Mouse (Mus musculus): Measurements from ENCODE around the gene Btbd9.
"Not testable (repeated sequence)": the region's sequence is repeated elsewhere in the genome, so short reads cannot be mapped to it uniquely, and the experiment has no call there.

Gene Btbd9

DNA sequence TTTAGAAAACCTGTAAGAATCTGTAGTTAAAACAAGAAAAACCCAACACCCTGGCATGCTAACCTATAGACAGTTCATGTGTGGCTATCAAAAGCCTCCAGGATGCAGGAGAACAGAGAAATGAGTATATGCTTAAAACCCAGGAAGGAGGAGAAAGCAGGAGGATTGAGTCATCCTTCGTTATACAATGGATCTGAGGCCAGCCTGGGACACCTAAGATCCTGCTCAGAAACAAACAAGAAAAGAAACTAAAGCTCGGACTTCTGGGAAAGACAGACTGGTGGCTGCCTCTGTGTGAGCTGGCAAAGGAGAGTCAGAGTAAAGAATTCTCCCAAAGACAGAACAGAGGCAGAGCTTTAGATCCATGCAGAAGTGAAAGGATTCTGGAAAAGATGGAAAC lies 17.7 kb downstream of the Btbd9 start:
- no peak for DNase-seq (ENCODE audit: low spot score)

DNA sequence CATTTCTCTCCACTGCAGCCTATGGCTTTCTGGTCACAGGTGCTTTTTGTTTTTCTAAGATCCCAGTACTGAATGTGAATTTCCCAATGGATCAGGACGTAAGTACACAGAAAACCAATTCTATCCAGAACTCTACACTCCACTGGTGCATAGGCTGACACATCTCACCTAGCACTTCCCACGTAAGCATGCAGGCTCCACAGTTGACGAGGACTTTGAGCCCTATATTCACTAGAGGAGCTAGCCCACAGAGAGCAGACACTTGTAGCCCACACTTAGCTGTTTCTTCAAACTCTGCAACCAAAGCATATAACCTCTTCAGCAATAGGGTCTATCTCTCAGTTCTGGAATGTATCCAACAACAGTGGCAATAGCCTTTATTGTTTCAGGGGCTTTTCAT lies 19.8 kb downstream of the Btbd9 start:
- DNase-seq (ENCODE audit: low spot score): no peak

GRCm38 (mm10) chr17:30553027-30553937 lies 23.0 kb downstream of the Btbd9 start:
- no peak for DNase-seq (ENCODE audit: low spot score)

DNA sequence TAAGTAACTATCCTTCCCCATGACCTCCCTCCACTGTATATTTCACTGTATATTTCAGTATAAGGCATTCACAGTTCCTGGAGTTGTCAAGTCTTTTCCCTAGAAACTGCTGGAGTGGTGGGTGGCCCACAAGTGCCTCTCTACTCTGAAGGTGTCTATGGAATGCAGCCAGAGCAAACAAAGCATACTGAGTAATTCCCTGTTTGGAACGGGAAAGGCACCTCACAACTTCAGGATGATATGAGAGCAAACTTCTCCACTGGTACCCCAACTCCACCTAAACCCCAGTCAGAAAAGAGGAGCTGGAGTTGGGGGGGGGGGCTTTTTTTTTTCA lies 25.5 kb downstream of the Btbd9 start:
- DNase-seq (ENCODE audit: low spot score): no peak

DNA sequence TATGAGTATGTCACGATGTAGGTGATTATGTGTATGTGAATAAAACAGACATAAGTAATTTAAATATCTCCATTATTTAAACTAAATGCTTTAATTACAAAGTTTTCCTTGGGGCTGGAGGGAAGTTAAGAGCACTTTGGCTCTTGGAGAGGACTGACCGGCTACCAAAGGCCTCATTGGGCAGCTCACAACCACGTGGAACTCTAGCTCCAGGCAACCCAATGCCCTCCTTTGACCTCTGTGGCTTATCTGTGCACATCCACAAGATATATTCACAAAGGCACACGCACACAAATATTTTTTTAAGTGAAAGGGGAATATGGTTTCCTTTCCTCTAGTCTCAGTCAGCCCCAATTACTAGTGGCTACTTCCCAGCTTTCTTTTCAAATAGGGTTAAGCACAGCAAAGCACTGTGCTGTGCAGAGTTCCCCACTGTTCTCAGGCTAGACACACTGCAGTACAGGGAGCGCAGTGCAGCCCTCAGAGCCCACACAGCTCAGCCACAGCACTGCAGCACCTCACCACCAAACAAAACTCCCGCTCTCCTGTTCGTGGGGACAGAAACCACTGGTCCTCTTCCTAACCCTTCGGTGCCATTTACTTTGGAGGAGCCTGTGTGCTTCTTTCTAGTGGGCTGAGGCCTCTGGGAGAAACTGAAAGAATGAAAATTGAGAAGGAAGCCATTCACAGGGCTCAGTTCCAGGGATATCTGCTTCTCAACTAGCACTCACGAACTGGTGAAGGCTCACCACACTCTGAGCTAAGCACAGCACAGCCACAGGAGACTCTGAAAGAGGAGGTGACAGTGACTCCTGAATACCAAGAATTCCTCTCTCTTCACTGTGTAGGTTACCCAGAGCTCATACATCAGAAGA lies 26.2 kb downstream of the Btbd9 start:
- no peak for DNase-seq (ENCODE audit: low spot score)

GRCm38 (mm10) chr17:30539098-30539497 lies 37.2 kb downstream of the Btbd9 start:
- peak; percentile 68 for DNase-seq (ENCODE audit: low spot score)

DNA sequence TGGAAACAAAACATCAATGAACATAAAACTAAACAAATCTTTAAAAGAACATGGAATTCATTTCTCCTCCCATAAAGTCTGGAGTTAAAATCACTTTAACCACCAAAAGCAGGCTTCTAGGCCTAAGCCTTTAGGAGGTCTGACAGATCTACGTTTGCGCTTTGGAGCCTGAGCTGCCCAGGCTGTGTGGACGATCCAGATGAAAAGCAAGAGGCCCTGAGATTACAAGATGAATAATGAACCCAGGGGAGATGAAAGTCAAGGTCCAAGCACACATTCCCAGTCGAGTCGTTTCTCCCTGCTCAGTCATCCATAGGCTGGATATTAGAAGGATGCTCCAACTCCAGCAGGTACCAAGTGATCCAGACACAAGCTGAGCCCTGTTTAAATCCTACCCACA lies 39.6 kb downstream of the Btbd9 start:
- DNase-seq (ENCODE audit: low spot score): no peak

GRCm38 (mm10) chr17:30533098-30533497 lies 43.2 kb downstream of the Btbd9 start:
- no peak for DNase-seq (ENCODE audit: low spot score)

- DNase-seq (ENCODE audit: low spot score): no peak
Measured at GRCm38 (mm10) chr17:30530542-30530940, 45.7 kb downstream of the Btbd9 start.

DNA sequence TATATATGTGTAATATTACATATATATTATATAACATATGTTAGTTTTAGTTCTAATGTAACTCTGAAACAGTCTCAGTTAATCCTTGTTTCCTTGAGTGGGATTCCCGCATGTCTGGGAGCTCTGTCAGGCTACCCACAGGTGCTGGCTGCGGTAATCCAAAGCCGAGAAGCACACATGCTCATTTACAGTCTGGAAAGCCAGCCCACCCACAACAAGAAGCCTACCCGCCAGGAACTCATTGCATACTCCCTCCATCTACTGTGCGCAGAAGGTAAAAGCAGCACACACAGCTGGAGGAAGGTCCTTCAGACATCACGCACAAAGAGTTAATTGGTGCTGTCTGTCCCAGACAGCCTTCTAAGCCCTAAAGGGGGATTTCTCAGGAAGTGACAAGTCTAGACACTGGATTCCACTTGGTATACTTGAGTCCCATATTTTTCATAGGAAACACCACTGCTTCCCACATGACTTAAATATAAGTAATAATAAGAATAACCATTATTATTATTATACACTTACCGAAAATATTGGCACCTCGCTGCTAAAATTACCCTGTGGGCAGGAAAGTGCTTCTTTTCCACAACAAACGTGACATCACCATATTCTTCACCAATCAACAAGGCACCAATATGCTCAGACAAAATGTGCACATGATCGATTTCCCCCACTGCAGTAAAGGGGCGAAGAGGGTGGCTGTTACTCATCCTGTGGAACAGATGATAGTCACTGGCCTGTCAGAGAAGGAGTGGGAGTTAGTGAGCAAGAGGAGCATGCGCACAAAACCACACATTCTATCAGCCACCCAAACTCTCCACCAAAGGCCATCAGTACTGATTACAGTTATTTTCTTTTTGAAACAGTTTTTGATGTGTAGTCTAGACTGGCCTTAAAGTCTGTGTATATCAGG lies 46.4 kb downstream of the Btbd9 start:
- DNase-seq (ENCODE audit: low spot score): no peak

GRCm38 (mm10) chr17:30525405-30526295 lies 50.6 kb downstream of the Btbd9 start:
- no peak for DNase-seq (ENCODE audit: low spot score)

DNA sequence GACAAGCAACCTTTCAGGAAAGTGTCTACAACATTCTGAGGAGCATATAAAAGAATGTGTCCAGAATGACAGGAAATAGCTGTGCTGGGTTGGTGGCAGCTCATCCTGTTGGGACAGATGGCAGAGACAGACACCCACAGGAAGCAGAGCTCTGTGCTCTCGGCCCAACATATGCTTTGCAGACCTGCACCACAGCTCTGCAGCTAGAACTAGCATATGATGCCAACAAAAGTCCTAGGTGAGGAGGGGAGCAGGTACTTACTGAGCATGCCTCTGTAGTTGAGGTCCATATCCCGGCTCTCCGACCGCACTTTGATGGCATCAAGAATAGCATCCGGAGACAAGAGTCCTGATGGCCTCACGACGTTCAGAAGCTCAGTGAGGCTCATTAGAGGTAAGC lies 51.8 kb downstream of the Btbd9 start:
- no peak for DNase-seq (ENCODE audit: low spot score)

- DNase-seq (ENCODE audit: low spot score): no peak
Measured at GRCm38 (mm10) chr17:30523783-30524182, 52.5 kb downstream of the Btbd9 start.

DNA sequence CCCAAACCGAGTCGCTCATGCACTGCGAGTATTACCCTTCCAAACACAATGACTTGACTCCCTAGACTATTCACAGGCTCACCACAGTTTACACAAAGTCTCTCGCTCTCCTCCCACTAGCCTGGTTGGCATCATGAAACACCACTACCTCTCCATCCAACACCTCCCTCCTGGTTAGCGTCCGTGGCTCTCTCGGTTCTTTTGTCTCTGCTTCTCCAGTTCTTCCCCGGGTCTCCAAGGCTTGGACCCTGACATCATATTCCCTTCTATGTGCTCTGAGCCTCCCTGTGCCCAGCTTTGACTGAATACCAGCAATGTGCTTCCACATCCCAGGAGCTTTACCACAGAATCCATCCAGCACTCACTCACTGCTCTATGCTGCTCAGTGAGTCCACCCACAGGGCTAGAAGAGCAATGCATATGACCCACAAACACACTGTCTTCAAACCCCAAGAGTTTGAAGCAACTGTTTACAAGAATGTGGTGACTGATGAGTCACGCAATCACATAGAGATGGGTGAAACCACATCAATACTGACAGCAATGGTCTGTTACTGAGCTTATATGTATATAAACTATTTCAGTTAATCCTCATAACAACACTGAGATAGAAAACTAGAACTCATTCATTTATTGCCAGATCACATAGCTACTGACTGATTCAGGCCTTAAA lies 53.7 kb downstream of the Btbd9 start:
- no peak for DNase-seq (ENCODE audit: low spot score)

DNA sequence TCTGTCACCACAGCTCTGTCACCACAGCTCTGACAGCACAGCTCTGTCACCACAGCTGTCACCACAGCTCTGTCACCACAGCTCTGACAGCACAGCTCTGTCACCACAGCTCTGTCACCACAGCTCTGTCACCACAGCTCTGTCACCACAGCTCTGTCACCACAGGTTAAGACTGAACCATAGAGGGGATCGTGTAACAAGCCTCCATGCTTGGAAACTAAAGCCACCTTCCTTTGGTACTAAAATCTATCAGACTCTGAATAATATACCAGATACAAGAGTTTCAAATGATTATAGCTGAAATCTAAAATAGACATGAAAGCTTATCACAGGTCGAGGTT lies 57.1 kb downstream of the Btbd9 start:
- not testable (repeated sequence) for DNase-seq (ENCODE audit: low spot score)

GRCm38 (mm10) chr17:30518431-30519171 lies 57.7 kb downstream of the Btbd9 start:
- no peak for DNase-seq (ENCODE audit: low spot score)

DNA sequence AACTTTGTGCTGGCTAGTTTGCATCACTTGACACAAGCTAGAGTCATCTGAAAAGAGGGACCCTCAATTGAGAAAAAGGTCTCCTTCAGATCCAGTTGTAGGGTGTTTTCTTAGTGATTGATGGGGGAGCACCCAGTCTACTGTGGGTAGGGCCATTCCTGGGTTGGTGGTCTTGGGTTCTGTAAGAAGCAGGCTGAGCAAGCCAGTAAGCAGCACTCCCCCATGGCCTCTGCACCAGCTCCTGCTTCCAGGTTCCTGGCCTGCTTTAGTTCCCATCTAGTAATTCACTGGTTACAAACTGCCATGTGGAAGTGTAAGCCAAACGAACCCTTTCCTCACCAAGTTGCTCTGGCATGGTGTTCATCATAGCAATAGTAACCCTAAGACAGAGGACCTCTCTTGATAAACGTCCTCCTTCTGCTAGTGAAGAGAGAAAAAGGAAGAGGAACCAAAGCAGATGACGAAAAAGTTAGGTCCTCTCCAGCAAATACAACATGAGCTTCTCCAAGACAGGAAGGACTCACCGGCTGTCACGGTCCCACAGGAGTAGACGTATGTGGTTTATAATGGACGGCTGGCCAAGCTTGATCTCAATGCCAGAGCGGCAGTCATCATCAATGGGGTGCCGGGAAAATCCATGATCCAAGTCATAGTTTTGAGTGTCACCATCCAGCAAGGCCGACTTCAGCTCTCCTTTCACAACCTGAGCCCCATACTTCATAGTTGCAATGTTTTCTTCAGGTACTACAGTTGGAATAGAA lies 59.5 kb downstream of the Btbd9 start:
- no peak for DNase-seq (ENCODE audit: low spot score)

GRCm38 (mm10) chr17:30515401-30515800 lies 60.9 kb downstream of the Btbd9 start:
- DNase-seq (ENCODE audit: low spot score): no peak

GRCm38 (mm10) chr17:30513034-30513433 lies 63.3 kb downstream of the Btbd9 start:
- peak; percentile 40 for DNase-seq (ENCODE audit: low spot score)
